Mouse (Mus musculus) lung, postnatal 0 days (tissue): ENCODE data around the gene Creb1. TPM values are rescaled to one million over a fixed set of nuclear protein-coding genes. Genes with fewer than 3 reads are reported as not detected.

Source experiments
- ATAC-seq: fragments of 200-750 bp; cut with Nextera tagmentation; 2 replicates; pipeline ENCODE4 v1.8.0; 2017; ENCODE audit warnings: moderate library complexity
- DNase-seq: peaks from one replicate; pipeline ENCODE4 v3.0.0-alpha.2; 2016; ENCODE audit warnings: low spot score
- H3K27ac ChIP-seq: fragments of 300-500 bp; sonication (generic); 2 replicates; pipeline ENCODE4 v1.5.1; 2014; ENCODE audit warnings: antibody characterized with exemption, mild to moderate bottlenecking, low read length, mixed read lengths
- H3K27me3 ChIP-seq: fragments of 300-500 bp; sonication (generic); replicated peaks from 2 replicates; pipeline ENCODE4 v1.6.1; 2014; ENCODE audit warnings: low read length, mixed read lengths; ENCODE audit not compliant: insufficient read depth
- H3K36me3 ChIP-seq: fragments of 300-500 bp; sonication (generic); 2 replicates; pipeline ENCODE4 v1.6.1; 2014; ENCODE audit warnings: low read length, mixed read lengths; ENCODE audit not compliant: insufficient read depth
- H3K4me1 ChIP-seq: fragments of 300-500 bp; sonication (generic); 2 replicates; pipeline ENCODE4 v1.6.1; 2014; ENCODE audit warnings: antibody characterized with exemption, low read depth, low read length, mixed read lengths; ENCODE audit not compliant: insufficient read depth
- H3K4me2 ChIP-seq: fragments of 300-500 bp; sonication (generic); replicated peaks from 2 replicates; pipeline ENCODE4 v1.6.1; 2014; ENCODE audit warnings: low read depth, mild to moderate bottlenecking, low read length, moderate library complexity, mixed read lengths
- H3K4me3 ChIP-seq: fragments of 300-500 bp; sonication (generic); 2 replicates; pipeline ENCODE4 v1.5.1; 2014; ENCODE audit warnings: low read depth, low read length
- H3K9ac ChIP-seq: fragments of 300-500 bp; sonication (generic); replicated peaks from 2 replicates; pipeline ENCODE4 v1.6.1; 2014; ENCODE audit warnings: low read depth, mild to moderate bottlenecking
- H3K9me3 ChIP-seq: fragments of 300-500 bp; sonication (generic); 2 replicates; pipeline ENCODE4 v1.6.1; 2016; ENCODE audit warnings: low read length, mixed read lengths
- CTCF ChIP-seq: IDR thresholded peaks from 2 replicates; pipeline ENCODE4 v1.5.1; 2016; ENCODE audit warnings: antibody characterized with exemption, mild to moderate bottlenecking
- EP300 ChIP-seq: IDR thresholded peaks from 2 replicates; pipeline ENCODE4 v1.6.1; 2016; ENCODE audit warnings: antibody characterized with exemption, mild to moderate bottlenecking, control low read depth
- WGBS: fragments of 180-500 bp; shearing (Covaris S2); extraction: QIAGEN DNeasy Blood & Tissue Kit; methylation state at CpG from one replicate; pipeline ENCODE4 v1.1.7; 2014; 5-methylcytosine and 5-hydroxymethylcytosine counted together
- polyA plus RNA-seq: library from polyadenylated mRNA; unstranded; fragments of >200 nt; fragmentation: Nextera tagmentation; extraction: Ambion mirVana; gene quantifications from 2 replicates; pipeline ENCODE4 v1.2.1, GENCODE M21; 2015

The Creb1 gene
- polyA plus RNA-seq, 1 experiment from 2014 or later = 14.2 TPM

GRCm38 (mm10) chr1:64533471-64534443, 1.3 kb downstream of the Creb1 start:
- Histone ChIP-seq H3K27me3 (no peaks in the 10 kb centered on the region), H3K9me3 (no peaks in the 10 kb centered on the region), H3K9ac (peak overlapping the region; percentile 96), H3K4me3 (peak overlapping the region; percentile 88), H3K4me1 (peaks cover 19% of the 10 kb centered on the region; the same call in 1 of the 2 replicates), H3K36me3 (no peaks in the 10 kb centered on the region), H3K27ac (peak overlapping the region; percentile 99), H3K4me2 (peak overlapping the region; percentile 50)
- DNase-seq (peak; percentile 58), ATAC-seq (no peak)
- TF ChIP-seq CTCF (no peak), EP300 (0 out of 2 replicates have a peak, but pooled peaks have one; percentile 6)
- 1% methylated on average over 35 of the region's 35 CpGs for WGBS

DNA sequence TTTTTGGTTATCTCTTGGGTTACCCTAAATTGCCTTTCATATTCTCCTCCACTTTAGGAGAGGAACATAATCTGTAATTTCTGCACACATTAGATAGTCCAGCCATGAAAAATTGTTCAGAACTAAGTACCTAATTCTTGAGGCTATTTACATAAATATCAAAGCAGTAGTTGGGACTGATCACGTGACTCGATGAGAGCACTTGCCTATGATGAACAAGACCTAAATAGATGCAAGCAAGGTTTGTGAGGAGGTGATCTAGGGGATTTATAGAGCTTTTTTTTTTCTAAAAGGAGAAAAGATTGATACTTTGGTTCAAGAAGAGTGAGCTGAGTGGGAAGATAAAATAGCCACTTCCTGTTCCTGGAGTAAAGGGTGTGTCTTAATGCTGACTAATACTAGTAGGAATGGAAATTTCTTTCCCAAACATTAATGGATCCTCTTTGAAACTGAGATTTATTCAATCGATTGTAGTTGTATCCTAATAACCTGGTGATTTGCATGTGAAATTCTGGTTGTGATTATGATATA, 6.5 kb downstream of the Creb1 start:
- 78% methylated on average over 3 of the region's 3 CpGs for WGBS
- Histone ChIP-seq H3K27me3 (no peaks in the 10 kb centered on the region), H3K9me3 (no peaks in the 10 kb centered on the region), H3K4me1 (peaks cover 12% of the 10 kb centered on the region; the same call in 1 of the 2 replicates), H3K36me3 (0 out of 2 replicates have a peak, but pooled peaks cover under 1% of the 10 kb centered on the region), H3K4me2 (no peak overlapping the region), H3K4me3 (no peak overlapping the region), H3K27ac (no peak overlapping the region), H3K9ac (no peak overlapping the region)
- TF ChIP-seq CTCF (no peak), EP300 (no peak)
- DNase-seq (peak; percentile 30), ATAC-seq (no peak)

DNA sequence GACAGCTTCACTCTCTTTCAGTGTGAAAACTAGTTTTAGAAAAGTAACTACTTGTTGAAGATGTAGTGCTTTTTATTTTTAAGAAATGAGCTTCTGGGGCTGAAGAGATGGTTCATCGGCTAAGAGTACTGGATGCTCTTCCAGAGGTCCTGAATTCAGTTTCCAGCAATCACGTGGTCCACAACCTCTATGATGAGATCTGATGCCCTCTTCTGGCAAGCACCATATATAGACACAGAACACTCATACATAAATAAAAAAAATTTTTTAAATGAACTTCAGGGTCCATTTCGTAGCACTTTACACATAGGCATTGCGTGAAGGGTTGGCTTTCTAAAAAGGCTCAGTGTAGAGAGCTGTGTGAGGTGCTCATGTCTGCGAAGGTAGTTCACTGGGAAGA, 11.3 kb downstream of the Creb1 start:
- 0 out of 2 replicates have a peak, but pooled peaks cover 3% of the 10 kb centered on the region for H3K36me3 ChIP-seq
- no peak overlapping the region for H3K4me2 ChIP-seq
- H3K9me3 ChIP-seq = no peaks in the 10 kb centered on the region
- no peak overlapping the region for H3K4me3 ChIP-seq
- H3K27ac ChIP-seq = no peak overlapping the region
- WGBS = 80% methylated on average over 5 of the region's 5 CpGs
- H3K27me3 ChIP-seq = no peaks in the 10 kb centered on the region
- H3K9ac ChIP-seq = no peak overlapping the region
- no peak for ATAC-seq
- H3K4me1 ChIP-seq = peaks cover 2% of the 10 kb centered on the region; the same call in 1 of the 2 replicates
- DNase-seq = peak; percentile 19
- peak; percentile 31 for TF ChIP-seq CTCF
- no peak for TF ChIP-seq EP300

GRCm38 (mm10) chr1:64546070-64546469, 13.6 kb downstream of the Creb1 start:
- DNase-seq (no peak), ATAC-seq (no peak)
- H3K4me3 ChIP-seq = no peak overlapping the region
- H3K27ac ChIP-seq = no peak overlapping the region
- H3K4me2 ChIP-seq = no peak overlapping the region
- no peaks in the 10 kb centered on the region for H3K4me1 ChIP-seq
- 0 out of 2 replicates have a peak, but pooled peaks cover 3% of the 10 kb centered on the region for H3K36me3 ChIP-seq
- 87% methylated on average over 3 of the region's 3 CpGs for WGBS
- H3K9me3 ChIP-seq = no peaks in the 10 kb centered on the region
- no peaks in the 10 kb centered on the region for H3K27me3 ChIP-seq
- TF ChIP-seq CTCF (no peak), EP300 (no peak)
- H3K9ac ChIP-seq = no peak overlapping the region

- WGBS = 76% methylated on average over 2 of the region's 2 CpGs
- H3K4me3 ChIP-seq = no peak overlapping the region
- ATAC-seq = no peak
- no peak for DNase-seq
- H3K4me2 ChIP-seq = no peak overlapping the region
- no peak overlapping the region for H3K9ac ChIP-seq
- no peaks in the 10 kb centered on the region for H3K9me3 ChIP-seq
- H3K4me1 ChIP-seq = no peaks in the 10 kb centered on the region
- H3K27ac ChIP-seq = no peak overlapping the region
- H3K27me3 ChIP-seq = no peaks in the 10 kb centered on the region
- TF ChIP-seq EP300 (no peak), CTCF (no peak)
- no peaks in the 10 kb centered on the region for H3K36me3 ChIP-seq
Observed at GRCm38 (mm10) chr1:64549380-64549779, 16.9 kb downstream of the Creb1 start.

DNA sequence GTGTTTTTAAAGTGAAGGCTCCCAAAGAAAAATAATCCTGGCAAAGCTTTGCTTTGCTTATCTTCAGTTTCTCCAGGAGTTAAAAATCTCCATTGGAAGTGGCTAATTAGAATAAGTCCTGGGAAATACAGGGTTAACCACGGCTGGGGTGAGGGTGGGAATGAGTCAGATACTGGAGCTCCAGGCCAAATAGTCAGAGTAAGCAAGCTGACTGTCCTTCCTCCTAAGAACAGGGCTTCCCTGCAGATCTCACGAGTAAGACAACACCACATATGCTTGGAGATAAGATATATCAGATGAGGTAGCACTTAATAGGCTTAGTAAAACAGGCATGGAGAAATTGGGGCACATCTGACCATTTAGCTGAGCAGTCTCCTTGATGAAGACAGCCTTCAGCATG, 19.5 kb downstream of the Creb1 start:
- Histone ChIP-seq H3K4me3 (no peak overlapping the region), H3K9me3 (no peaks in the 10 kb centered on the region), H3K27me3 (no peaks in the 10 kb centered on the region), H3K9ac (no peak overlapping the region), H3K4me1 (no peaks in the 10 kb centered on the region), H3K4me2 (no peak overlapping the region), H3K27ac (no peak overlapping the region), H3K36me3 (no peaks in the 10 kb centered on the region)
- no peak for DNase-seq
- ATAC-seq = no peak
- TF ChIP-seq CTCF (no peak), EP300 (no peak)
- 52% methylated on average over 2 of the region's 2 CpGs for WGBS
